Mouse (Mus musculus): ENCODE measurements around the gene Adam12. TPM values are rescaled to one million over a fixed set of nuclear protein-coding genes. Genes with fewer than 3 reads are reported as not detected.

Adam12 gene
- polyA plus RNA-seq, 1 experiment from 2014 or later, result 4.8 TPM

DNA sequence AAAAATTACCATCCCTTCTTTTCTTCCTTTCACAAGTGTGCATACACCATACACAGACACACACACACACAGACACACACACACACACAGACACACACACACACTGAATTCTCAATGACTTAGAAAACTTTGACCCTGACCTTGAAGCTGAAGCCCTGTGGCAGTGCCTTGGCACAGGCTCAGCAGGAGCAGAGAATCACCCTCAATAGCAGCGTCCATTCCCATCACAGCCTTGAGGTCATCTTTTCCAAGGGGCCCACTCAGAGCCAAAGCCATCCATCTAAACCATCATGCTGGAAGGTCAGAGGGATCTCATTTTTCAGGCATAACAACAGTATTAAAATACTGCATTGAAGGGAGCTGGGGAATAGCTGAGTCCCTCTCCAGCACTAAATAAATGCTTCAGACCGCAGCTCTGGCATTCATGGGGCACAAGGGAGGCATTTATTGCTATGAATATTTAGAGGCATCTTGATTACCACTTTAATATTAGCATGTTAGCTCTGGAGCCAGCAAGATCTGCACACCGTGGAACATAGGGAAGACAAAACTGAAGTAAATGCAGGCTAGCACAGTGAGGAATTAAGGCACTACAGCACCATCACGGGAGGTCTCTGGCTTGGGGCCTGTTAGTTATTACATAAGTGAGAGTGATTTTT, 92.5 kb downstream of the Adam12 start:
- Histone ChIP-seq H3K27me3 (no peaks in the 10 kb centered on the region), H3K4me1 (replicated peaks) (peaks cover 5% of the 10 kb centered on the region; the same call in 1 of the 2 replicates), H3K4me2 (no peak overlapping the region), H3K9me3 (no peaks in the 10 kb centered on the region), H3K4me3 (no peak overlapping the region), H3K27ac (replicated peaks) (no peak overlapping the region), H3K36me3 (no peaks in the 10 kb centered on the region), H3K9ac (no peak overlapping the region)
- WGBS, result 50% methylated on average over 4 of the region's 4 CpGs
- ATAC-seq (ENCODE audit: low FRiP score, low read depth), result no peak

DNA sequence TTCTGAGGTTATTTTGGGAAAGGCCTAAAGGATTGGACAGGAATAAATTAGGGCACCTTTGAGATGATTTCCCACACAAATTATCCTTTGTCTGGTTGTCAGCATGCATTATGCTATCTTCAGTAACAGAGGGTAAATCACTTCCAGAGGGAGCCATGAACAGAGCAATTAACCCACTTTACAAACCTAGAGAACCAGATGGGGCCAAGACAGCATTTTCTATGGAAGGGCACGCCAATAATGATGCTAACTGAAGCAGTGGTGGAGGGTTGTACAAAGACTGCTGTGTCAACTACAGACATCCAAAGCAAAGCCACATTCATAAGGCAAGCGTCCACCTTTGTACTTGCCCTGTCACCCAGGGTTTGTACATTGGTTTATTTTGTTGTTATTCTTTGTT, 99.6 kb downstream of the Adam12 start:
- Histone ChIP-seq H3K4me1 (replicated peaks) (peaks cover 16% of the 10 kb centered on the region), H3K27ac (replicated peaks) (no peak overlapping the region), H3K4me3 (no peak overlapping the region), H3K9me3 (no peaks in the 10 kb centered on the region), H3K27me3 (no peaks in the 10 kb centered on the region), H3K36me3 (no peaks in the 10 kb centered on the region), H3K4me2 (no peak overlapping the region), H3K9ac (no peak overlapping the region)
- WGBS, result 32% methylated on average over 2 of the region's 2 CpGs
- ATAC-seq (ENCODE audit: low FRiP score, low read depth), result no peak

DNA sequence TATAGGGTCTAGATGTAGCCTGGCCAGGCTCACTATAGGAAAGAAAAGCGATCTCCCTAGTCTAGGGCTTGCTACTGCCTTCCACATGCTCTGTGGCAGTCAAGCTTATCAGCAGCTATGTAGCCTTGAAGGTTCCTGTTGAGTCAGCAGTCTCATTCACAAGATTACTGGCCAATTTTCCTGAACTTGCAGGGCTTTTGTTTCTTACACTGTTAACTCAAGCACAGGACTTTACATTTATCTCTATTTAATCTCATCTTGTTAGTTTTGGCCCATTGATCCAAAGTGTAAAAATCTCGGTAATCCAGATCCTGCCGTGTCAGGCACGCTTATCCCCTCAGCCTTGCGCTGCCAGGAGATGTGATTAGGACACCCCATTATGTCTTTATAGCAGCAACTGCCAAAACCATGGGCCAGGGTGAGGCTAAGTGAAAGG, 103.8 kb downstream of the Adam12 start:
- Histone ChIP-seq H3K4me1 (replicated peaks) (peaks cover 16% of the 10 kb centered on the region), H3K9me3 (no peaks in the 10 kb centered on the region), H3K27ac (replicated peaks) (no peak overlapping the region), H3K27me3 (no peaks in the 10 kb centered on the region), H3K9ac (no peak overlapping the region), H3K36me3 (no peaks in the 10 kb centered on the region), H3K4me2 (no peak overlapping the region), H3K4me3 (no peak overlapping the region)
- no peak for ATAC-seq (ENCODE audit: low FRiP score, low read depth)
- WGBS, result 66% methylated on average over 5 of the region's 5 CpGs

DNA sequence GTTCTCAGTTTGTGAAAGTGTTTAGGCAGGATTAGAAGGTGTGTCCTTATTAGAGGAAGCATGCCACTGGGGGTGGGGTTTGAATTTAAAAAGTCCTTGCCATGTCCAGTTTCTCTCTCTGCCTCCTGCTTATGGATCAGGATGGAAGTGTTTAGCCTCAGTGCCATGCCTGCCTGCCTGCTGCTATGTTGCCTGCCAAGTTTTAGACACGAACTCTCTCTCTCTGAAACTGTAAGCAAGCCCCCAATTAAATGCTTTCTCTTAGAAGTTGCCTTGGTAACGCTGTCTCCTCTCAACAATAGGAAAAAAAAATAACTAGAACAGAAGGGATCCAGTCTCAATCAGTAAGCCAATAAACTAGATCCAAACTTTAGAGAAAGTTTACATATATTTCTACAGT, 110.5 kb downstream of the Adam12 start:
- Histone ChIP-seq H3K9ac (no peak overlapping the region), H3K4me1 (replicated peaks) (no peaks in the 10 kb centered on the region), H3K4me2 (no peak overlapping the region), H3K4me3 (no peak overlapping the region), H3K9me3 (no peaks in the 10 kb centered on the region; the same call in 1 of the 2 replicates), H3K27me3 (no peaks in the 10 kb centered on the region), H3K27ac (replicated peaks) (no peak overlapping the region), H3K36me3 (no peaks in the 10 kb centered on the region)
- 32% methylated on average over 2 of the region's 2 CpGs for WGBS
- no peak for ATAC-seq (ENCODE audit: low FRiP score, low read depth)

DNA sequence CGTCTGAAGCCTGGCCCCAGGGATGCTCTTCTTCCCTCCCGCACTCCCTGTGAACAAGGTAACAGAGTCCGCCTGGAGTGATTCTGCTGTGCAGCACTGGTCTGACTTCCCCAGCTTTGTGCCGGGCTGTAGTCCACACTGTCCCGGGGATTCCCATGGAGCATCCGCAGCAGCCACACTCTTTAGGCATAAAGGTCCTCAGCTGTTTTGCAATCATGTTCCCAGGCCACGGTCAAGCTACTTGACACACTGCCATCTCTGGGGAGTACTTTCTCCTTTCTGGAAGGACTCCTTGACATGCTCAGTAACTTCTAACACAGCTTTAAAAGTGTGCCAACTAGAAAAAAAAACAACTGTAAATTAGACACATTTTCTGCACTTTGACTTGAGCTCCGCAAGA, 116.5 kb downstream of the Adam12 start:
- H3K27ac ChIP-seq (replicated peaks), result no peak overlapping the region

DNA sequence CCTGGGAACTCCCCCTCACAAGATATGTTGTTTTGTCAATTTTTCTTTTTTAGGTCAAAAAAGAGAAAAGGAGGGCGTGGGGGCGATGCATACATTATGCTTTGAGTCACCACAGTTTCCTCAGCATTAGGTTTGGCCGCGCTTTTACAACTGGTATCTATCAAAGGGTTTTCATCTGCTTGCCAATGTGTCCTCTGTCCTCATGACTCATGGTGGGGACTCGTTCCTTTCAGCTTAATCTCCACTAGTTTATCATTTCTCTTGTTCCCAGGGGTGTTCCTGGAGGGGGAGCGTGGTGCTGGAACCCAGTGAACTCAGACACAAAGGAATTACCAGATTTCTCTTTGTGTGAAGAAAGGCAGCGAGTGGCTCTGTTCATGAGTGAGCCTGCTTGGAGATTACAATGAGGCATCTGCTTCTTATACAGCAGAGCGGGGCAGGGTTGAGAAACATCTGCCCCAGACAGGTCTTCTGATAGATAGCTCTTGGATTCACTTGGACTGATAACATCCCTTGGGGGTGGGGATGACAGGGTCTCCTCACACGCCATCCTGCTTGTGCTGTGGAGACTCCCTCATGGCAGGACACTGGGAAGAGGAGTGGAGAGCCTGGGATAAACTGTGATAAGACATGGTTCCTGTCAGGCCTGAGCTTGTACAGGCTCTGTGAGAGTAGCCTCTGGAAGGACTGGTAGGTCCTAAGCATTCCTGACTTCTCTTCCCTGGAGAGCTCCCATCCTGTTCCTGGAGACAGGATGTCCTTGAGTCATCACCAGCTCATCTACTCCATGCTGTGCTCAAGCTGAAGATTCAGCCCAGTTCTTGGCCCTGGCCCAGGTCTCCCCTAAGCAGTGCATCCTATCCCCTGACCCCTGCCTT, 117.4 kb downstream of the Adam12 start:
- no peaks in the 10 kb centered on the region; the same call in 1 of the 2 replicates for H3K9me3 ChIP-seq
- H3K27ac ChIP-seq (replicated peaks), result no peak overlapping the region
- H3K4me2 ChIP-seq, result no peak overlapping the region
- H3K27me3 ChIP-seq, result no peaks in the 10 kb centered on the region
- no peaks in the 10 kb centered on the region for H3K36me3 ChIP-seq
- H3K4me1 ChIP-seq (replicated peaks), result no peaks in the 10 kb centered on the region
- 63% methylated on average over 9 of the region's 9 CpGs for WGBS
- no peak overlapping the region for H3K9ac ChIP-seq
- H3K4me3 ChIP-seq, result no peak overlapping the region
- no peak for ATAC-seq (ENCODE audit: low FRiP score, low read depth)

More for the DNA sequence above, 116.5 kb downstream of the Adam12 start:
- Histone ChIP-seq H3K4me2 (no peak overlapping the region), H3K27me3 (no peaks in the 10 kb centered on the region), H3K4me1 (replicated peaks) (no peaks in the 10 kb centered on the region), H3K9me3 (no peaks in the 10 kb centered on the region; the same call in 1 of the 2 replicates), H3K9ac (no peak overlapping the region), H3K36me3 (no peaks in the 10 kb centered on the region), H3K4me3 (no peak overlapping the region)
- no peak for ATAC-seq (ENCODE audit: low FRiP score, low read depth)
- 85% methylated on average over 8 of the region's 8 CpGs for WGBS

DNA sequence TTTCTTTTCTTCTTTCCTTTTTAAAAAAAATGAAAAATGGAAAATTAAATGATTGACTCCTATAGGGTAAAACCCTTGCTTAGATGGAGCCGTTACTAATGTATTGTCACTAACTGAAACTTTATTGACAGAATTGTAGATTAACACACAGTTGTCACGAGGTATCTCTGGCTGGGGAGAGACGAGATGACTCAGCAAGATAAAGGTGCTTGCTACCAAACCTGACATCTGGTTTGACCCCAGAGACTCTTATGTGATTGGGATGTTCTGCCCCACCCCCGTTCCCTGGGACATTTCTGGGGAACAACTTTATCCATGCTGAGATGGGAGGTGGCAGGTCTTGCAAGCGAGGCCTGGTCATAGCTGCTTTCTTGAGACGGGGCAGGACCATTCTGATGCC, 118.1 kb downstream of the Adam12 start:
- ATAC-seq (ENCODE audit: low FRiP score, low read depth), result no peak
- Histone ChIP-seq H3K27me3 (no peaks in the 10 kb centered on the region), H3K4me3 (no peak overlapping the region), H3K9ac (no peak overlapping the region), H3K27ac (replicated peaks) (no peak overlapping the region), H3K9me3 (no peaks in the 10 kb centered on the region; the same call in 1 of the 2 replicates), H3K4me1 (replicated peaks) (no peaks in the 10 kb centered on the region), H3K4me2 (no peak overlapping the region), H3K36me3 (no peaks in the 10 kb centered on the region)
- 74% methylated on average over 6 of the region's 6 CpGs for WGBS

DNA sequence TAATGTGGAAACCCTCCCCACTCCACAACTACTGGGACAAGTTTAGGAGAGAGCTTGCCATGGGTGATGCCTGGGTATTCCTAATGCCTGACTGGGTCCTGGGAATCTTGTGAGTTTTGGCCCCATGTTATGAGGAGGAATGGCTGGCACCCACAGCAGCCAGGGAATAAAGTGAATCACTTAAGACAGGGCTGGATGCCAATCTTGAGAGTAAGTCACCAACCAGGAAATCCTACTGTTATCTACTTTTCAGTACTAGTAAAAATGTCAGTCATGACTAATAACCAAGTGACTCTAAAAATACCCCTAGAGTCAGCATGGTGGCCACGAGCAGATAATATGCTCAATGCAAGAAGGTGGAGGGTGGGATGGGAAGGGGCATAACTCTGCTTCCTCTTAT, 121.8 kb downstream of the Adam12 start:
- Histone ChIP-seq H3K4me2 (no peak overlapping the region), H3K27ac (replicated peaks) (no peak overlapping the region), H3K4me1 (replicated peaks) (no peaks in the 10 kb centered on the region), H3K9ac (no peak overlapping the region), H3K36me3 (no peaks in the 10 kb centered on the region), H3K9me3 (no peaks in the 10 kb centered on the region), H3K27me3 (no peaks in the 10 kb centered on the region), H3K4me3 (no peak overlapping the region)
- no peak for ATAC-seq (ENCODE audit: low FRiP score, low read depth)
- WGBS, result 94% methylated on average over 1 of the region's 1 CpGs

DNA sequence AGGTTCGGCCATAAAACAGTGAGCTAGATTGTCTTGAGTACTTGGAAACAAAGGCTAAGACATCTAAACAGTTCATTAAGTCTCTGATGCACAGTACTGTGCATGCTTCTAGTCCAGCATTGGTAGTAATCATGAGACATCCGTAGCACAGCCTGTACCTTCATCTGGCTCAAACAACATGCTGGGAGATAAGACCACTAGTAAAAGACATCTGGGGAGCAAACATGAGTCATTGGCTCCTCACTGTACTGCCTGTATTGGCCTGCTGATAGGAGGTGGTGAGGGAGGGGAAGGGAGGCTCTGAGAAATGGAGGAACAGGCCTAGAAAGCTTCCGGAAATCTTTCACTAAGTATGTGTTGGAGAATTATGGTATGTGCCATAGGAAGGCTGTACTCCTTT, 124.1 kb downstream of the Adam12 start:
- Histone ChIP-seq H3K36me3 (no peaks in the 10 kb centered on the region), H3K27me3 (no peaks in the 10 kb centered on the region), H3K9me3 (no peaks in the 10 kb centered on the region), H3K4me2 (no peak overlapping the region), H3K4me1 (replicated peaks) (no peaks in the 10 kb centered on the region), H3K9ac (no peak overlapping the region), H3K27ac (replicated peaks) (no peak overlapping the region), H3K4me3 (no peak overlapping the region)
- WGBS, result 86% methylated on average over 3 of the region's 3 CpGs
- ATAC-seq (ENCODE audit: low FRiP score, low read depth), result no peak

DNA sequence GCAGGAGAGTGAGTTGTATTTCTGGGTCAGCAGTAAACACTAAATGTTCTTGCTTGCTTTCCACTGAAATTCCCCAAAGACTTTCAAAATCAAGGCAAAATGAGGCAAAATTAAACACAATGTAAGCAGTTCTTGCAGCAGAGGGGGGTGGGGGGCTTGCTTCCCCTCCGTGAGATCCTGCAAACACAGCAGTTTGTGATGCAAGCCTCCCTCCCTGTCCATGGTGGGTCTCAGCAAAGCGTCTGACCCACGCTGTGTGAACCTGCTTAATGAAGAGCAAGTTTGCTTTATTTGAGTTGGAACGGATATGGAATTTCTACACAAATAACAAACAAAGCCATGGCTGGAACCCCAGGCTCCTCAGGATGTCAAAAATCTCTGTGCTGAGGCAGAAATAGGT, 132.9 kb downstream of the Adam12 start:
- peak overlapping the region; percentile 29; the same call in 1 of the 2 replicates for H3K27ac ChIP-seq (replicated peaks)
- WGBS, result 52% methylated on average over 4 of the region's 4 CpGs

DNA sequence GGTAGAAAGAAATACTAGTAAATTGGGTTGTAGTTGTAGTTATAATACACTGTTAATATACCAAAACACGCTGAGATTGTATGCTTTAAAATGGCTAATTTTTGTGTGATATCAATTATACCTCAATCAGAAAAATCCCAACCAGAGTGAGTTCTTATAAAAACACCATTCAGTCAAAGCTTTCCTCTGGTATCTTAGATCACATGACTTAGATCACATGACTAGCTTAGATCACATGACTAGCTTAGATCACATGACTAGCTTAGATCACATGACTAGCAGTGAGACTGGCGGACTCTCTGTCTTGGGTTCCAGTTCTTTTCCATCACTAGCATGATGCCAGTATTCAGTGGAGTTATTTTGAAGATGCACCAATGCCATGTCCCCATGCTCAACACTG, 134.1 kb downstream of the Adam12 start:
- no peak for ATAC-seq (ENCODE audit: low FRiP score, low read depth)

More for the DNA sequence above, 132.9 kb downstream of the Adam12 start:
- Histone ChIP-seq H3K4me2 (no peak overlapping the region), H3K4me1 (replicated peaks) (peaks cover 4% of the 10 kb centered on the region; the same call in 1 of the 2 replicates), H3K9ac (no peak overlapping the region), H3K4me3 (no peak overlapping the region), H3K36me3 (no peaks in the 10 kb centered on the region), H3K27me3 (no peaks in the 10 kb centered on the region), H3K9me3 (no peaks in the 10 kb centered on the region)
- no peak for ATAC-seq (ENCODE audit: low FRiP score, low read depth)

DNA sequence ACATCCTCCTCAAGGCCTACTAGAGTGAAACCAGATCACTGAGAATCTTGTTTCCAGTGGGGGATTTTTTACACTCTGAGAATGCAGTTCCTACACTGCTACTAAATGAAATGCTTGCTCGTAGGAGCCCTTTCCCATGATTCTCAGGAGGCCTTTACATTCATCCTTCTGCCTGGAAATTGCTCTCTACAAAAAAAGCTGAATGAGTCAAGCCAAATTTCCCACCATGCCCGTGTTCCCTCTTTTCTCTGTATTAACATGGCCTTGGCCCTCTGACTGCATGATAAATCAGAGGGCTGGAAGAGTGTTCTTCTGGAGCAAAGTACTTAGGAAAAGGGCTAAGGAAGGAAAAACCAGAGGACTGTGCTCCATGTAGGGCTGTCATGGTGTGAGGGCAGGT, 138.1 kb downstream of the Adam12 start:
- no peaks in the 10 kb centered on the region for H3K9me3 ChIP-seq
- no peak overlapping the region for H3K27ac ChIP-seq (replicated peaks)
- no peak overlapping the region for H3K9ac ChIP-seq
- no peaks in the 10 kb centered on the region for H3K36me3 ChIP-seq
- H3K4me2 ChIP-seq, result no peak overlapping the region
- no peaks in the 10 kb centered on the region for H3K27me3 ChIP-seq
- no peak for ATAC-seq (ENCODE audit: low FRiP score, low read depth)
- H3K4me1 ChIP-seq (replicated peaks), result peaks cover 3% of the 10 kb centered on the region; the same call in 1 of the 2 replicates
- WGBS, result 38% methylated on average over 2 of the region's 2 CpGs
- no peak overlapping the region for H3K4me3 ChIP-seq

More for the DNA sequence above, 134.1 kb downstream of the Adam12 start:
- no peak overlapping the region for H3K9ac ChIP-seq
- no peak overlapping the region for H3K4me2 ChIP-seq
- no peaks in the 10 kb centered on the region for H3K36me3 ChIP-seq
- H3K27me3 ChIP-seq, result no peaks in the 10 kb centered on the region
- peaks cover 4% of the 10 kb centered on the region; the same call in 1 of the 2 replicates for H3K4me1 ChIP-seq (replicated peaks)
- 95% methylated on average over 2 of the region's 2 CpGs for WGBS
- H3K4me3 ChIP-seq, result no peak overlapping the region
- H3K27ac ChIP-seq (replicated peaks), result no peak overlapping the region
- H3K9me3 ChIP-seq, result no peaks in the 10 kb centered on the region
